Mouse (Mus musculus): ENCODE results near the gene Vmn1r8.
"Not testable (repeated sequence)": the region's sequence is repeated elsewhere in the genome, so short reads cannot be mapped to it uniquely, and the experiment has no call there.

The Vmn1r8 gene

GRCm38 (mm10) chr6:57031984-57032383 lies at the start of gene Vmn1r8:
TSS of gene Vmn1r8 (plus strand) at chr6:57032284.
- no peak for DNase-seq

- DNase-seq: no peak
Measured at GRCm38 (mm10) chr6:56996943-56997342, 35.1 kb upstream of the Vmn1r8 start, which contains the start of gene Vmn1r6. TSS of gene Vmn1r6 (plus strand) at chr6:56997243.

GRCm38 (mm10) chr6:57025224-57025623 lies 6.9 kb upstream of the Vmn1r8 start, which contains the start of gene Vmn1r7:
TSS of gene Vmn1r7 (minus strand) at chr6:57025324.
- DNase-seq: not testable (repeated sequence)

GRCm38 (mm10) chr6:57034674-57035073 lies 2.6 kb downstream of the Vmn1r8 start:
- DNase-seq: no peak

GRCm38 (mm10) chr6:57063730-57064129 lies 31.6 kb downstream of the Vmn1r8 start:
- no peak for DNase-seq

GRCm38 (mm10) chr6:57066487-57066886 lies 34.4 kb downstream of the Vmn1r8 start, which contains the start of gene Vmn1r9:
TSS of gene Vmn1r9 (plus strand) at chr6:57066787.
- no peak for DNase-seq

Measured in liver (tissue).